Mouse (Mus musculus) left cerebral cortex, postnatal 10 days (tissue): Measurements from ENCODE around the gene Abhd11. TPM values are rescaled to one million over a fixed set of nuclear protein-coding genes. Genes with fewer than 3 reads are reported as not detected.
"Not testable (repeated sequence)": the region's sequence is repeated elsewhere in the genome, so short reads cannot be mapped to it uniquely, and the experiment has no call there.

Experiments
- DNase-seq, 2 experiments: peaks; one replicate each; pipeline ENCODE4 v3.0.0; 2021 to 2022; ENCODE audit warnings: low spot score in 2 of 2, mixed read lengths in 1 of 2; ENCODE audit errors: extremely low spot score in 1 of 2
- intact Hi-C: fragments of 180-260 bp; cut with DNase I; formaldehyde crosslinking; loops from one replicate; pipeline ENCODE4 v1.15.1; 2025
- total RNA-seq, 2 experiments: library from RNA; stranded (reverse); gene quantifications; 2 replicates each; pipeline ENCODE4 v1.2.3; 2021

Abhd11 gene
- 10 to 100 TPM; 49.8 to 52.5 TPM for total RNA-seq

DNA sequence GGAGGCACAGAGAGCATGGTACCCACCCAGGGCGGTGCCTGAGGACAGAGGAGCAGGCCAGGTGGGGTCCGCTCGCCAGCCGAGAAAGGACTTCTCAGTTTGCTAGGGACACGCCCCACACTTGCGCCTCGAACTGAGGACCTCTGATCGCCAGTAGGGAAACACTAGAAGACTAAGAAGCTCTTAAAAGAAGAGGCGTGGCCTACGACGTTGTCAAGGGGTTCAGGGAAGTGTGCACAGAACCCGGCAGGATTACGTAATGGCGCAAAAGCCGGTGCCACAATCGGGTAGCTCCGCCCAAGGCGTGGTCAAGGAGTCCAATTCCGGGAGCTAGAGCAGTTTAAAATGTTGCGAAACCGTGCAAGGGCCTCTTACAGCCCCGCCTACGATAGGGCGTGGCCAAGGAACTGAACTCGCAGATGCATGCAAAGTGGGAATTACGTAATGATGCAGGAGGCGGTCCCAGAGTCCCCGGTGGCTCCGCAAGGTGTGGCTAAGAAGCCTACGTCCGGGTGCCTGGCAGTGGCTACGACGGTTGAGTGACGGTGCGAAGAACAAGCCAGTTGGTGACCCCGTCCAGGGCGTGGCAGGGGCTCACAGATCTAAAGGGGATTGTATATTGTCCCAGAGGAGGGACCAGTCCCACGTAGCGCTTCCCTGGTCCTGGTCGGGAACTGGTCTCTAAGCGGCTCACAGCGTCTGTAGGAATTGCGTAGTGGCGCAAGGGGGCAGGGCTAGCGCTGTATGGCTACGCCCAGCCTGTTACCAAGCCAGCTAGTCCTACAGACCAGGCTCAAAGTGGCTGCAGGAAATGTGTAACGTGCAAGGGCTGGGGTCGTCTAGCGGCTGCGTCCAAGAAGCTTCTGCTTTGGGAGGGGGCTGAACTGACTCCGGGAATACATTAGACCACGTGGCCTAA is at the start of gene Abhd11:
Gene Abhd11, plus strand, starts transcription at position 482 of the 919 bp plus-strand sequence.
- peak; percentile 98 to 100 for DNase-seq
- intact Hi-C loops = no loop called here

DNA sequence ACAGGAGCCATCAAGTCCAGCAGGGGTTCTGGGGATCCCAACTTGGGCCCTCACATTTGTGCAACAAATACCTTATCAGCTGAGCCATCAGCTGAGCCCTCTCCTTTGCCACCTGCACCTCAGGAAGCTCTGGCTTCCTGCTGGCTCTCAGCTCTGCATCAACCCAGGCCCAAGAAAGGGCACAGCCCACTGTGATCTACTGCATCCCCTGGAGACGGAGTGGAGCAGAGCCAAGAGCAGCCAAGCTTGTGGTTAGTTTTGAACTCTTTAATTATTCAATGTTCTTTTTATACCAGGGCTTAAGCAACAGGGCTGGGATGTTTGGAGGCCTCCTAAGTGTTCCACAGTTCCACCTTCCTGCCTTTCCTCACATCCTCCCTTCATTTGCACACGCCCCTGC is 48.5 kb upstream of the Abhd11 start:
- intact Hi-C loops = no loop called here
- no peak for DNase-seq

DNA sequence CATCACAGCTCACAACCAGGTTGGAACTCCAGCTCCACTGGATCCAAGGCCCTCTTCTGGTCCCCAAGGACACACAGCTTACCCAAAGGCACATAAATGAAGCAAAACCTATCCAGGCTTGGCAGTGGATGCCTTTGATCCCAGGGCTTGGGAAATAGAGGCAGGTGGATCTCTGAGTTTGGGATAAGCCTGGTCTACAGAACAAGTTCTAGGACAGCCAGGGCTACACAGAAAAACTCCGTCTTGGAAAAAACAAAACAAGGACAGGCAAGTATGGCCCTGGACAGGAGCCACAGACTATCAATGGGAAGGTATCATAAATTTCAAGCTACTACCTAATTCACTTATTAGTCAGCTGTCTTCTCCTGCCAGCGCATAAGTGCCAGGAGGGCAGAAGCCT is 47.4 kb upstream of the Abhd11 start:
- DNase-seq = no peak

DNA sequence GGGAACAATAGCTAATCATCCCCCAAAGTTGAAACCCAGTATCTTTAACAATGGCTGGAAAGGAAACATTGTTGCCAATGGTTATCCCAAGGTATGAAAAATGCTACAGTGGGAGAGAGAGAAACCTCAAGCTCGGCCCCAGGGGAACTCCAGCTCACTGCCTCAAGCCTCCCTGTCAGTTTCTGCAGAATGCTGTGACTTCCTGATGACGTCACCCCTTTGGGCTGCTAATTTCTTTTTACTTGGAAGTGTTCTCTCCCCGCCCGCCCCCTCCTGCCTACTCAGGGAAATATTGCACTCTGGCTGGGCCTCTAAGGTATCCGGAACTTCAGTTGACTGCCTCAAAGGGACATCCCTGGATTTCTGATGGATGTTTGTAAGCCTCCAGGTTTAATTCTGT is 45.4 kb upstream of the Abhd11 start:
- DNase-seq = peak in 1 of 2 experiments; percentile 56
- intact Hi-C loops = no loop called here

More for the DNA sequence above, 47.4 kb upstream of the Abhd11 start:
- intact Hi-C loops = no loop called here

DNA sequence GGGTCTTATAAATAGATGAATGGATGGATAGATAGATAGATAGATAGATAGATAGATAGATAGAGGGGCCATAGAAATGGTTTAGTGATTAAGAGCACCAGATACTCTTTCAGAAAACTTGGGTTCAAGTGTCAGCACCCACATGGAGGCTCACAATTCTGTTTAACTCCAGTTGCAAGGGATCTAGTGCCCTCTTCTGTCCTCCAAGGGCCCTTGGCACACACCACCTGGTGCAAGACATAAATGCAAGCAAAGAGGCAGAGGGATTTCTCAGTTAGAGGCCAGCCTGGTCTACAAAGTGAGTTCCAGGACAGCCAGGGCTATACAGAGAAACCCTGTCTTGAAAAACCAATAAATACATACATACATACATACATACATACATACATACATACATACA is 44.3 kb upstream of the Abhd11 start:
- not testable (repeated sequence) for DNase-seq
- intact Hi-C loops = loop anchor here (1.0 kb wide), 1 partner anchor 57 kb away; no protein-coding TSS in a partner anchor

DNA sequence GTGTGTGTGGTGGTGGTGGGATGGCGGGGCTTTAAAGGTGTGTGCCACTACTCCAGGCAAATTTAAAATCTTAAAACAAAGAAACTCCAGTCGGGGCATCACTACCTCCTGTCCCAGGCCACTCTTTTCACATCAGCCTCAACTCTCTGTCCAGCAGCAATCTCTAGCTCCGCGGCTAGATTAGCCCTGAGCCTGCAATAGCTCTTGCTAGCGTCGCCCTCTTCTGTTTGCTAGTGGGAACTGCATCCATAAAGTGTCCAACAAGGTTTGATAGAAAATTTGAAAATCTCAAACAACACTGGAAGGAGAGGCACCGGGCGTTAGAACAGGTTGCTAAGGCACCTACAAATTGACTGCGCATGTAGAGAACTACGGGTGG is 43.5 kb upstream of the Abhd11 start:
- intact Hi-C loops = loop anchor here (1.0 kb wide), 1 partner anchor 58 kb away; no protein-coding TSS in a partner anchor
- DNase-seq = peak; percentile 62 to 78

DNA sequence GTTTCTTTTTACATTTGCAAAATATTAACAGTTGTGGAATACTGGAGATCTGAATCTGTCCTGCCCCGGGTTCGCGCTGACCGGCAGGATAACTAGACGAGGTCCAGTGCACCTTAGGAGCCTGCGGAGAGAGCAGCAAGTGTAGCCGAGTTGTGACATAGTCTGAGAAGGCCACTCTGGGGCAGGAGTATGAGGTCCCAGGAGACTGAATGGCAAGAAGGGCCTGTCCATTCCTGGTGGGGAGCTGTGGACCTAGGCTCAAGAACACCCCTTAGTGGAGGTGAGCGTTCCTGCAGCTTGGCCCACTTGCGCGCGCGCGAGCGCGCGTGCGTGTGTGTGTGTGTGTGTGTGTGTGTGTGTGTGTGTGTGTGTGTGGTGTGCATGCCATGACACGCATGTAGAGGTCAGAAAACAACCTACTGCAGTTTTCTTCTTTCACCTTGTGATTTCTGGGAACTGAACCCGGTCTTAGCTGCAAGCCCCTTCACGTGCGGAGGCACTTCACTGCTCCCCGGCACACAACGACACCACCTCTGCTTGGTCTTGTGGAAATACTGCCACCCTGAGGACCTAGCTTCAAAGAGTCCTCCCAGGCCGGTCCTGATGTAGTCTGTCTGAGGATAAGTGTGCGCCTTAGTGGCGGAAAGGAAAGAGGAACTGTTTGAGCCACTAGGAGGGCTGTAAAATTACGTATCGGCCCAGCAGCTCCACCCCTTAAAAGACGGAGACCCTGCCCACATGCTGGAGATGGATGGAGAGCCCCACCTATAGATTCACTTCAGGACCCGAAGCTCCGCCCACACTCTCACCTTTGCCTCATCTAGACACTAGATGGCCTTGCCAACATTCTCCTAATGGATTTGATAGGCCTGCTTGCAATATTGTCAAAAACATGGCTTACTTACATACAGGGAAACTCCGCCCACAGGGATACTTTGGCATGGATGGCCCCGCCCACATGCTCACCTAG is 42.8 kb upstream of the Abhd11 start:
- DNase-seq = peak in 1 of 2 experiments; percentile 61
- intact Hi-C loops = loop anchor here (1.0 kb wide), 1 partner anchor 59 kb away; no protein-coding TSS in a partner anchor

DNA sequence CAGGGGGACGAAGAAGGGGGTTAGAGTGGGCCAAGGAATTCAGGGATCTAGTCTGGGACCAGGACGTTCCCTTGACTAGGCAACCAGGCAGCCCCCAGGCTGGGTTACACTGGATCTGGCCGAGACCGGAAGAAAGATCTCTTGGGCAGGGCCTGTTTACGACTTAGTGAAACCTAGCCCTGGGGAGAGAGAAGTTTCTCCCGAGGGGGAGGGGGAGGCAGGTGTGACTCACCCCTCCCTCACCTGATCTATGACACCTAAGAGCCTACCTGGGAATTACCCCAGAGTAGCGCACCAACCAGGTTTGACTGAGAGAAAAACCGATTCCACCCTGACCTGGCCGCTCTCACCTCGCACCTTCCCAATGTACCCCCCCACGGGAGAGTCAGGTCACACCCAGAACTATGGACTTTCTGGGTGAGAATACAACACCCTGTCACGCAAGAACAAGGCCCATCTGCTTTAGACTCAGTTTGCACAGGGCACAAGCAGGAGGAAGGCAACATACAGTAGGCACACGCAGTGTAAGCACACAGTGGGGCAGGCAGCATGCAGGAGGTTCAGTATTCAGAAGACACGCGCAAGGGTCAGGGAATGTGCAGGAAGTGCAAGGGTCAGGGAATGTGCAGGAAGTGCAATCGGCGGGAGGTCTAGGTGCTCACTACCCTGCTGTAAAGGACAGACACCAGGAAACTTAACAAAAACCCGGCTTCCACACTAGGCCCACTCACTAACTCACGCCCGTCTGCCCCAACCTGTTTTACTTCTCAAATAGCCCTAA is 41.6 kb upstream of the Abhd11 start:
- DNase-seq = no peak
- intact Hi-C loops = no loop called here

DNA sequence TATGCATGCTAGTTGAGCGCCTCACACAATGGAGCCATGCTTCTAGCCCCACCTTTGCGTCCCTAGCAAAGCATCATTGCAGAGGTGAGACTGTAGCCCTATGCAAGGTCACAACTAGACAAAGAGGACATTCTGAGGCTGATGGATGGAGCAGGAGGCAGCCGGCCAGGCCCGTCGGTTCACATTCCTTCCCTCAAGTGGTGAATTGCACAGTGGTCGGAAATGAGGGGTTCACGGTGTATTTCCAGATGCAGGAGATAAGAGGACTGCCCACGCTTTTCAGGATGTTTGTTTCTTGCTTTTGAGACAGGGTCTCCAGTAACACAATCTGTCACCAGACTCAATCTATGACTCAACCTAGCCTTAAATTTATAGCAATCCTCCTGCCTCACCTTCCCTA is 38.3 kb upstream of the Abhd11 start:
- intact Hi-C loops = no loop called here
- DNase-seq = no peak

DNA sequence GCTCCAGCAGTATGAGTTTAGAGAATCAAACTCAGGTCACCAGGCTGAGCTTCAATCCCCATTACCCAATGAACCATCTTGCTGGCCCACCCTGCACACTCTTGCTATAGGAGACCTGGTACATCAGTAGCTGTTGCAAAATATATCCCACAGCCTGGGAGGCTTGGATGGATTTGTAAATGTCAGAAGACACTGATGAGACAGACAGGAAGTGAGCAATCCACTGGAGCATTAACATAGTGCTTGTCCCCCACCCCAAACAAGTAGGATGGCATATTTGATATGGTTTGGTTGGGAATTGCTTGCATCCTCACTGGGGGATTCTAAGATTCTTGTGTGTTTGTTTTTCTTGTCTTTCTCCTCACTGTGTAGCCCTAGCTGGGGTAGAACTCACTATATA is 35.9 kb upstream of the Abhd11 start:
- intact Hi-C loops = no loop called here
- DNase-seq = no peak

DNA sequence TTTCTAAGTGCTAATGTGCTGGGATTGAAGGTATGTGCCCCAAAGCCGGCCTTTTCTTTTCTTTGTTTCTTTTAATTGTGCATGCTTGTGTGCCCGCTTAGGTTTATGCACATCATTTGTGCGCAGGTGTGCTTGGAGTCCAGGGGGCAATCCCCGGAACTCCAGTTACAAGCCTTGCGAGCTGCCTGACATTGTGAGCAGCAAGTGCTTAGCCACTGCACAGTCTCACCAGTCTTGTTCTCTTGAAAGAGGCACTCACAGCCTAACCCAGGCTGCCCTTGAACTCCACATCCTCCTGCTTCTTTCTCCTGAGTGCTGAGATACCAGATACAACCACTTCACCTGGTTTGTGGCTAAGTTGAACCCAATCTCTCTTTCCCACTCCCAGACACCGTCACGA is 35.4 kb upstream of the Abhd11 start:
- no peak for DNase-seq
- intact Hi-C loops = no loop called here

DNA sequence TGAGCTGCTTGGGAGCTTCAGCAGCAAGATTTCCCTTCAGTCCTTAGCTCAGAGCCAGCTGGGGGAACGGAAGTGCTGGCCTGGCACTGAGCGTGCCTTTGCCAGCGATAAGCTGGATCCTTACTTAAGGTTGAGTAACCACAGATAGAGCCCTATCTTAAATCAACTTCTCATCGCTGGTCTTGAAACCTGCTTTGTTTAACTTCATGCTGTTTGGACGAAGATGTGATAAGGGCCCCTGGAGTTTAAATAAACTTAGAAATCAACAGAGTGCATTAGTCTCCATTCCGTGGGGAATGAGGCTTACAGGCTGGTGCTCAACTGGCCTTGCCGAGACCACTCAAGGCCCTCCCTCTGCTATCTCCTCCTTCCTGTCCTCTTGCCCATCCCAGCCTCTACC is 34.7 kb upstream of the Abhd11 start:
- intact Hi-C loops = no loop called here
- DNase-seq = no peak

DNA sequence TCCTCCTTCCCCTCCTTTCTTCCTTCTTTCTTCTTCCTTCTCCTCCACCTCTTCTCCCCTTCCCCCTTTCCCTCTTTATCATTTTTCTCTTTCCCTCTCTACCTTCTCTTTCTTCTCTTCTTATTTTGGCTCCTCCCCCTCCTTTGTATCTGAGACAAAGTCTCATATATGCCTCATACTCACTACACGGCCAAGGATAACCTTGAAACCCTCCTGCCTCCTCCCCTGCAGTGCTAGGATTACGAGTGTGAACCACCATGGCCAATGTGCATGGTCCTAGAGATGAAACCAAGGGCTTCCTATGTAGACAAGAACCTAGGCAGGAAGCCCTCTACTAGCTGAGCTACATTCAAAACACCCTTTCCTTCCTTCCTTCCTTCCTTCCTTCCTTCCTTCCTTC is 34.0 kb upstream of the Abhd11 start:
- intact Hi-C loops = no loop called here
- DNase-seq = no peak

DNA sequence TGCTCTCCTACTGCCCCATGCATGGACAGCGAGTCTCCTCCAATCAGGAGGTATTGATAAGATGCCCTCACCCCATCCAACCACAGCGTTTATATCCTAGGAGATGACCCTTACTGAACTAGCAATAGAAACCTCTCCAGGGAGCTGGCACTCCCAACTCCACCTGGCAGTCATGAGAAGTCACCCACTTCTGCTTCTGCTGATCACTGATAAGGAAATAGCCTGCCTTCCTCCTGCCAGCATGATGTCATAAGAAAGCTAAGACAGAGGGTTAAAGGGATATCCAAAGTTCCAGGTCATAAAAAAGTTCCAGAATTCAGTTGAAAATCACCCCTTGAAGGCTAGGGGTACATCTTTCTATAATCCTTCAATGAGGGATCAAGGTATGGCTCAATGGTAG is 32.8 kb upstream of the Abhd11 start:
- no peak for DNase-seq
- intact Hi-C loops = no loop called here

DNA sequence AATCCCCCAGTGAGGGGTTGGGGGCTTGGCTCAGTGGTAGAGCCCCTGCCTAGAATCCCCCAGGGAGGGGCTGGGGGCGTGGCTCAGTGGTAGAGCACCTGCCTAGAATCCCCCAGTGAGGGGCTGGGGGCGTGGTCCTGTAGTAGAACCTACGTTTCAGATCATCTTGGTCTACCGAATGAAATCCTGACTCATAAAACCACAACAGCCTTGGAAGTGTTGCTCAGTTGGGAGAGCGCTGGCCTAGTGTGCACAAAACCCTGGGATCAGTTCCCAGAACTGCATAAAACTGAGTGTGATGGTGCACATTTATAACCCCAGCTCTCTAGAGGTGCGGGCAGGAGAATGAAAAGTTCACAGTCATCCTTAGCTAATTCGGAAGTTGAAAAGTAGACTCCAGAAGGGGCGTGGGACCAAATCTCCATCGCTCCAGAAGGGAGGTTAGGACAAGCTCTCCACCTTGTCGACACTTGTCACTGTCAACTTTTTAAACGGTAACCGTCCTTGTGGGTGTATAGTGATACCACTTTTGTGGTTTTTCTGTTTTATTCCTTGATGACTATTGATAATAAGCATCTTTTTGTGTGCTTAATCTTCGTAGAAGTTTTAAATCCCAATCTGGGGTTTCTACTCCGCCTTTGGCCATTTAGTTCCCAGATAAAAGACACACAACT is 32.2 kb upstream of the Abhd11 start:
- intact Hi-C loops = no loop called here
- DNase-seq = no peak

DNA sequence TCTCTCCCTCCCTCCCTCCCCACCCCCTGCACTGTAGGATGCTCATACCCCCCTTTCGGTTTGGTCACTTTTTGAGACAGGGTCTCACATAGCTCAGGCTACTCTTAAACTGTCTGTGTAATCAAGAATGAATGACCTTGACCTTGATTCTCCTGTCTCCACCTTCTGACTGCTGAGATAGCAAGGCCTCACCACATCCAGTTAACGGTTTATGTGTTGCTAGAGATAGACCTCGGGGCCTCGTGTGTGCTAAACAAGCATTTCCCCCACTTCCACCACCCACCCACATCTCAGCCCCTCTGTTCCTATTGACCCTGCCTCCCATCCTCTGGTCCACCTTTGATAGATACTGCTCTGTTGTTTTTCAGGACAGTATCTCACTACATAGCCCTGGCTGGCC is 31.1 kb upstream of the Abhd11 start:
- no peak for DNase-seq
- intact Hi-C loops = no loop called here

DNA sequence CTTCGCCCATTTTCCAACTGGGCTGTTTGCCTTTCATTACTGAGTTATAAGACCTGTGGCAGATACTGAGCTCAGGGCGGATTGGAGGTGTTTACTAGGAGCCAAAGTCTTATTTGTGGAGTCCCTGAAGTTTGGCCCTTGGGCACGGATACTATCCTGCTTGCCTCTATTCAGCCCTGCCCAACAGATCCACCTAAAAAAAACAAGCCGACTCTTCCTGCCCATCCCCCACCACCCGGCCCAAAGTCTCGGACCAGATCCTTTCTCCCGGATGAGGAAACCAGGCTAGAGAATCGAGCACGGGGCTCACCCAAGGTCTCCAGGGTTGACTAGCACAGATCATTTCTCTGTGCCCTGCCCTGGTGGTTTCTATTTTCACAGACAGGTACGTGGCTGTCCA is 27.8 kb upstream of the Abhd11 start:
- DNase-seq = no peak
- intact Hi-C loops = no loop called here

DNA sequence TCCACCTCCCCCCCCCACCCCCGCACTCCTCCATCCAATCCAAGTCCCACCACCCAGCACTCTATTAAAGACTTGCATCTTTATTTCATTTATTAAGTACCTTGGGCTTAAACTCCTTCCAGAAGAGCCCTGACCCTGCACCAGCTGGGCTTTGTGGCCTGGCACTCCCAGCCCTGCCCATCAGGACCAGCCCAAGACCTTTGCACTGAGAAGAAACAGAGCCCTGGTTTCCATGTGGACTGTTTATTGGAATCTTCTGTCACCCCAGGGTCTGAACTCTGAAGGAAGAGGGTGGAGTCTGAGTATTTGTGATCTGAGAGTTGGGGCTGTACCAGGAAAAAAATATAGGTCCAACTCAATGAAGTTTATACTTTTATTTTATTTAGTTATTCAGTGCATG is 25.8 kb upstream of the Abhd11 start:
- intact Hi-C loops = no loop called here
- DNase-seq = no peak
